Mouse (Mus musculus) C2C12 (cell line): ENCODE data around the gene Ahcyl2.

Experiments
- CEBPB ChIP-seq: IDR thresholded peaks from one replicate; pipeline ENCODE4 v1.6.1; 2011; ENCODE audit warnings: low read depth, mild to moderate bottlenecking, control low read depth, moderate library complexity
- CTCF ChIP-seq: IDR thresholded peaks from one replicate; pipeline ENCODE4 v1.5.1; 2011; ENCODE audit not compliant: control insufficient read depth, insufficient read depth, insufficient read length
- FOSL1 ChIP-seq: IDR thresholded peaks from one replicate; pipeline ENCODE4 v1.8.0; 2011; ENCODE audit warnings: mild to moderate bottlenecking, low read length; ENCODE audit not compliant: poor library complexity, insufficient read depth, severe bottlenecking
- MYOD1 ChIP-seq: IDR thresholded peaks from one replicate; pipeline ENCODE4 v1.6.1; 2011; ENCODE audit warnings: low read depth; ENCODE audit not compliant: control insufficient read depth, insufficient read length
- MYOG ChIP-seq: IDR thresholded peaks from one replicate; pipeline ENCODE4 v1.6.1; 2011; ENCODE audit not compliant: control insufficient read depth, insufficient read length; ENCODE audit errors: extremely low read depth
- USF1 ChIP-seq: IDR thresholded peaks from one replicate; pipeline ENCODE4 v1.6.1; 2011; ENCODE audit warnings: low read depth, mild to moderate bottlenecking, control low read depth, moderate library complexity

GRCm38 (mm10) chr6:29858619-29859018 is 90.8 kb downstream of the Ahcyl2 start:
- no peak for TF ChIP-seq CTCF
- no peak for TF ChIP-seq MYOD1
- TF ChIP-seq USF1, result no peak
- no peak for TF ChIP-seq FOSL1
- TF ChIP-seq CEBPB, result no peak
- TF ChIP-seq MYOG, result no peak
